Mouse (Mus musculus): ENCODE data around the gene Abca15. TPM values are rescaled to one million over a fixed set of nuclear protein-coding genes. Genes with fewer than 3 reads are reported as not detected.
"Not testable (repeated sequence)": the region's sequence is repeated elsewhere in the genome, so short reads cannot be mapped to it uniquely, and the experiment has no call there.

Gene Abca15
- not detected in 2 replicates for polyA plus RNA-seq (2015; fragmentation: Nextera tagmentation; extraction: Ambion mirVana)

DNA sequence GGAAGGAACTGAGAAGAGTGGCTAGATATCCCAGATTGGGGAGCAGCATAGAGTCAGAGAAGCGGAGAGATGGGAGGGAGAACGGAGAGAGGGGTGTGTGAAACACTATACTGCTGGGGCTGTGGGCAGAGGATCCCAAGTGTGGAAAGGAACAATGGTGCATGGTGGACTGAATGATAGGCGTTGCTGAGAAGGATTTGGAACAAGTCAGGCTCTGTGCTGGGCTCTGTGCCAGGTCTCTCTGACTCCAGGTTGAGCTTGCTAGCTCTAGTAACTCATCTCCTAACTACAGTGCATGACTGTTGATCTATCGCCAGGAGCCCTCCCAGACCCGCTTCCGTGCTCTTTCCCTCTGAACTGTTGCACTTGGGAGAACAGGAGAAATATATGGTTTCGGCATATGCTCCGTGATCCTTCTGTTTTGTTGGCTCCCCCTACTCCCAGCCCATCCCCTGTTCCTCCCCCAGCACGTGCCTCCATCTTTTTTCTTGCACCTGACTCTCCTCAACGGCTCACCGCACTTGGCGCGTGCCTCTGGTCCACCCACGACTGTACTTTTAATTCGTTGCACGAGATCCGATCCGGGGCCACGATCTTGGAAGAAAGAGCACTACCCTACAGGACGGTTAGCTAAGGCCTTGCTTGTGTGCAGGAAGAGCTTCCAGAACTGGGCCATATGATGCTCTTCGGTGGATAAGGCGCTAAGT is at the start of gene Abca15:
TSS of gene Abca15 (plus strand) at position 584 of the 707 bp plus-strand sequence.
- DNase-seq (ENCODE audit: low spot score) (peak; percentile 60), ATAC-seq (replicated peaks; ENCODE audit: low FRiP score, low read depth) (peak; percentile 67)
- H3K9ac ChIP-seq (ENCODE audit: low read depth, low read length), result no peak within 1 kb of the TSS
- H3K9me3 ChIP-seq (replicated peaks; ENCODE audit: low read length), result no peaks in the 10 kb centered on the region
- H3K4me1 ChIP-seq (replicated peaks; ENCODE audit: insufficient read depth, low read length), result 0 out of 2 replicates have a peak, but pooled peaks cover 6% of the 10 kb centered on the region
- no peaks in the 10 kb centered on the region; the same call in 1 of the 2 replicates for H3K27me3 ChIP-seq (ENCODE audit: insufficient read depth, low read length)
- H3K4me3 ChIP-seq (replicated peaks; ENCODE audit: low read depth, low read length), result no peak within 1 kb of the TSS; the same call in 1 of the 2 replicates
- no peaks in the 10 kb centered on the region for H3K36me3 ChIP-seq (ENCODE audit: insufficient read depth, low read length)
- no peak for TF ChIP-seq CTCF (IDR thresholded peaks at IDR 0.05; ENCODE audit: low read depth)
- peak within 1 kb of the TSS; percentile 53 for H3K4me2 ChIP-seq (ENCODE audit: low read length)
- 37% methylated on average over 22 of the region's 22 CpGs for WGBS
- no peak within 1 kb of the TSS for H3K27ac ChIP-seq

DNA sequence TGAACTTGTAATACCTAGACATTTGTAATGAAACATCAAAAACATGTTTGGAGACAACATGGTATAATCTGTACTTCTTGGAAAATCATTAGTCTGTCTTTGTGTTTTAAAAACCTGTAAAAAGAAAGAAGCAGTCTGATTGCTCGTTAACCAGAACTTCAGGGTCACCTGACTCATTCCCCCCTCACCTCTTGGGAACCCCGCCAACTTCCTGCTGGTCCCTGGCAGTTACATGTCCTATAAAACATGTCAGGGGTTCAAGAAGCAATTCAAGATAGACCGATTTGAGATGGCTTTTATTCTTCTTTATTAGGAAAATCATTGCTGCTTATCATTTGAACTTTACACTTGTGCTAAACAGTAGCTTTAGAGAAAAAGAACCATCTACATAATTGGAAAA is 43.2 kb upstream of the Abca15 start:
- no peak for TF ChIP-seq CTCF (IDR thresholded peaks at IDR 0.05; ENCODE audit: low read depth)
- no peaks in the 10 kb centered on the region for H3K4me1 ChIP-seq (replicated peaks; ENCODE audit: insufficient read depth, low read length)
- no peaks in the 10 kb centered on the region for H3K36me3 ChIP-seq (ENCODE audit: insufficient read depth, low read length)
- WGBS, result 50% methylated on average over 3 of the region's 3 CpGs
- H3K4me2 ChIP-seq (ENCODE audit: low read length), result no peak overlapping the region
- no peak overlapping the region for H3K9ac ChIP-seq (ENCODE audit: low read depth, low read length)
- no peaks in the 10 kb centered on the region for H3K27me3 ChIP-seq (ENCODE audit: insufficient read depth, low read length)
- DNase-seq (ENCODE audit: low spot score) (no peak), ATAC-seq (replicated peaks; ENCODE audit: low FRiP score, low read depth) (no peak)
- no peak overlapping the region for H3K4me3 ChIP-seq (replicated peaks; ENCODE audit: low read depth, low read length)
- H3K9me3 ChIP-seq (replicated peaks; ENCODE audit: low read length), result no peaks in the 10 kb centered on the region
- no peak overlapping the region for H3K27ac ChIP-seq

DNA sequence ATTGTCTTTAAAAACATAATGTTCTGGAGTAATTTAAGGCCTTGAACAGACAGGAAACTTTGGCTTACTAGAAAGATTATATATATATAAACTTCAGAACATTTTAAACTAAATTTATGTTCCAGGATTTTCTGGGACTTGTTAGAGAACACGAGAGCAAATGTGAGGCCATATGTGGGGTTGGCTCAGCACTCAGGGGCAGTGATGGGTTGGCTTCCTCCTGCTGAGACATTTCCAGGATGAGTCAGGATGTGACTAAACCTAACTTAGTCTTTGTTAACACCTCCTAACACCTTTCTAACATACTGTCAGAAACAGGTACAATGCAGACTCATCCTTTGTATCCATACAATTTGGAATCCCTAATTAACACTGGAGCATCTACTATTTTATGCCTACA is 12.4 kb upstream of the Abca15 start:
- H3K36me3 ChIP-seq (ENCODE audit: insufficient read depth, low read length), result no peaks in the 10 kb centered on the region
- DNase-seq (ENCODE audit: low spot score) (no peak), ATAC-seq (replicated peaks; ENCODE audit: low FRiP score, low read depth) (no peak)
- no peak overlapping the region for H3K27ac ChIP-seq
- H3K4me1 ChIP-seq (replicated peaks; ENCODE audit: insufficient read depth, low read length), result no peaks in the 10 kb centered on the region
- 52% methylated on average over 1 of the region's 1 CpGs for WGBS
- no peak overlapping the region for H3K4me2 ChIP-seq (ENCODE audit: low read length)
- no peak for TF ChIP-seq CTCF (IDR thresholded peaks at IDR 0.05; ENCODE audit: low read depth)
- H3K27me3 ChIP-seq (ENCODE audit: insufficient read depth, low read length), result no peaks in the 10 kb centered on the region
- H3K4me3 ChIP-seq (replicated peaks; ENCODE audit: low read depth, low read length), result no peak overlapping the region
- H3K9me3 ChIP-seq (replicated peaks; ENCODE audit: low read length), result no peaks in the 10 kb centered on the region
- no peak overlapping the region for H3K9ac ChIP-seq (ENCODE audit: low read depth, low read length)

- DNase-seq (ENCODE audit: low spot score) (no peak), ATAC-seq (replicated peaks; ENCODE audit: low FRiP score, low read depth) (no peak)
- H3K4me3 ChIP-seq (replicated peaks; ENCODE audit: low read depth, low read length), result no peak overlapping the region
- H3K4me2 ChIP-seq (ENCODE audit: low read length), result no peak overlapping the region
- 38% methylated on average over 4 of the region's 4 CpGs for WGBS
- no peak for TF ChIP-seq CTCF (IDR thresholded peaks at IDR 0.05; ENCODE audit: low read depth)
- H3K9ac ChIP-seq (ENCODE audit: low read depth, low read length), result no peak overlapping the region
- no peaks in the 10 kb centered on the region for H3K36me3 ChIP-seq (ENCODE audit: insufficient read depth, low read length)
- H3K9me3 ChIP-seq (replicated peaks; ENCODE audit: low read length), result no peaks in the 10 kb centered on the region
- 0 out of 2 replicates have a peak, but pooled peaks cover 5% of the 10 kb centered on the region for H3K4me1 ChIP-seq (replicated peaks; ENCODE audit: insufficient read depth, low read length)
- H3K27ac ChIP-seq, result no peak overlapping the region
- H3K27me3 ChIP-seq (ENCODE audit: insufficient read depth, low read length), result no peaks in the 10 kb centered on the region
These were observed 5.5 kb upstream of the Abca15 start for GRCm38 (mm10) chr7:120322963-120323362.

DNA sequence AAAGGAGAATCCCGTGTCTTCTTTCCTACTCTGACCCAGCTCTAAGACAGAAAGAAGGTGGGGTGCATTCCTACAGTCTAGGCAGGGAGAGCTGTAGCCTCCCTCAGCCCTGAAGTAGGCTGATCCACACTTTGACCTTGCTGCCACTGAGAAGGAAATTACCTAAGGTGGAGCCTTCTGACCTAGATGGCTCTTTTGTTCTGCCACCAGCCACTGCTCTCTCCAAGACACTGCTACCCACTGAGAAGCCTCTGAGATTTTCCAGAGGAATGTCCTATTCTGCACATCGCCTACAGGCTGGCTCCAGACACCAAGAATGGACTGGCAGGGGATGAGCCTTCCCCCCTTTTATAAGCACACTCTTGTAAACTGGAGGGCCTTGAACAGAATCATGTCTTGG is 2.6 kb upstream of the Abca15 start:
- DNase-seq (ENCODE audit: low spot score); ATAC-seq (replicated peaks; ENCODE audit: low FRiP score, low read depth); H3K36me3 ChIP-seq (ENCODE audit: insufficient read depth, low read length); H3K27ac ChIP-seq; H3K9ac ChIP-seq (ENCODE audit: low read depth, low read length); H3K9me3 ChIP-seq (replicated peaks; ENCODE audit: low read length); H3K27me3 ChIP-seq (ENCODE audit: insufficient read depth, low read length); H3K4me3 ChIP-seq (replicated peaks; ENCODE audit: low read depth, low read length); H3K4me1 ChIP-seq (replicated peaks; ENCODE audit: insufficient read depth, low read length); H3K4me2 ChIP-seq (ENCODE audit: low read length): not testable (repeated sequence)
- 72% methylated on average over 2 of the region's 2 CpGs for WGBS

GRCm38 (mm10) chr7:120327220-120328073 is 1.0 kb upstream of the Abca15 start:
- no peaks in the 10 kb centered on the region; the same call in 1 of the 2 replicates for H3K27me3 ChIP-seq (ENCODE audit: insufficient read depth, low read length)
- H3K4me3 ChIP-seq (replicated peaks; ENCODE audit: low read depth, low read length), result no peak overlapping the region; the same call in 1 of the 2 replicates
- no peaks in the 10 kb centered on the region for H3K9me3 ChIP-seq (replicated peaks; ENCODE audit: low read length)
- 0 out of 2 replicates have a peak, but pooled peaks cover 6% of the 10 kb centered on the region for H3K4me1 ChIP-seq (replicated peaks; ENCODE audit: insufficient read depth, low read length)
- no peak overlapping the region for H3K27ac ChIP-seq
- DNase-seq (ENCODE audit: low spot score) (peak; percentile 68), ATAC-seq (replicated peaks; ENCODE audit: low FRiP score, low read depth) (peak; percentile 37)
- TF ChIP-seq CTCF (IDR thresholded peaks at IDR 0.05; ENCODE audit: low read depth), result peak; percentile 50; the same call in 1 of the 2 replicates
- no peaks in the 10 kb centered on the region for H3K36me3 ChIP-seq (ENCODE audit: insufficient read depth, low read length)
- H3K4me2 ChIP-seq (ENCODE audit: low read length), result peak overlapping the region; percentile 53
- no peak overlapping the region for H3K9ac ChIP-seq (ENCODE audit: low read depth, low read length)
- 15% methylated on average over 22 of the region's 22 CpGs for WGBS

All from kidney, postnatal 0 days (tissue).